In the genomic region with DNA sequence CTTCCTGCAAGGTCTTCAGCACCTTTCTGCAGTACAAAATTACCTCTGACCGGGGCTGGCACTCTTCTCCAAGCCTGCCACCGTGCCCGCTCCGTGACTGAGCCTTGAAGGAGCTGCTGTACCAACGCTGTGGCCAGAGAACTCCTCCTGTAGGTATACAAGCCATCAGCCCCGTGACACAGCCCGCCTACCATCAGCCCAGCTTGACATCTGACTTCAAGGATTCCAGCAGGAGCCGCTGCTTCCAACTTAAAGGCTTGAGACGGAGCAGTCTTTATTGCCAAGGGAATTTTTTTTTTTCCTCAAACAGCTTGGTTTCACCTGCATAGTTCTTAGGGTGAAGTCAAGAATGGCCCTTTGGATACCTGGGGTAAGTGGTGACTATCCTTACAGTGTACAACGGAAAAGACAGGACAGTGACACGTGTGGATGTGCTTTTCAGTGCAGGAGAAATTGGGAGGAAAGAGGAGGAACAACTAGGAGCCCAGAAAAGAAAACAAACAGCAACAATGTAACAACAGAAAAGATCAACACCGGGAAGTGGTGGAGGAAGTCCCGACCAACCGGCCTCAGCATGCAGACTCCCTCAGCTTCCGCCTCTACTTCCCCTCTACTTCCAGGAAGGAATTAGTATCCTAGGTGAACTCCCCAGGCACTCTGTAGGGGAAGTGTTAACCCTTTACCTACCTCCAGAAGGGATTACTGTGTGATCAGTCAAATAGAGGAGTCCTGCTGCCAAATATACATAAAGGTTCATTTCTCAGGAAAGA, we compare ENCODE assay signal across 15 mouse cellular contexts.
"Had no signal": no experiment of that assay in that cellular context is flagged by ENCODE, and none has a peak within 500 bp of the region (broad histone marks: within the 10 kb centered on the region; RNA-seq: fewer than 3 reads in every experiment).

No protein-coding gene starts in this region.

- H3K27ac ChIP-seq: left cerebral cortex, adult 2 months; liver, embryonic 14.5 days; stomach, postnatal 0 days had no signal

- ATAC-seq: liver, postnatal 0 days had no signal

- H3K4me3 ChIP-seq: left cerebral cortex, adult 2 months had no signal

- H3K4me2 ChIP-seq: lung, embryonic 14.5 days; midbrain, embryonic 11.5 days had no signal

- DNase-seq: kidney, adult 8-10 months; kidney, postnatal 14 days; layer of hippocampus, postnatal 36 days; liver, postnatal 0 days; lung, embryonic 14.5 days; lung, postnatal 10 days; midbrain, embryonic 14.5 days; right cerebral cortex, adult 18-20 months; right cerebral cortex, postnatal 14 days; right cerebral cortex, postnatal 4 days; thymus, postnatal 25 days had no signal

- H3K9ac ChIP-seq: liver, embryonic 14.5 days; liver, postnatal 0 days; lung, embryonic 14.5 days had no signal
